Mouse (Mus musculus) kidney, postnatal 10 days (tissue): Measurements from ENCODE around the gene Zfp3.
A peak's percentile ranks its signal among the peaks of the same experiment; 100 is the strongest.

Experiments
- DNase-seq: peaks from one replicate; pipeline ENCODE4 v3.0.0; 2021; ENCODE audit warnings: mixed read lengths

Gene Zfp3

DNA sequence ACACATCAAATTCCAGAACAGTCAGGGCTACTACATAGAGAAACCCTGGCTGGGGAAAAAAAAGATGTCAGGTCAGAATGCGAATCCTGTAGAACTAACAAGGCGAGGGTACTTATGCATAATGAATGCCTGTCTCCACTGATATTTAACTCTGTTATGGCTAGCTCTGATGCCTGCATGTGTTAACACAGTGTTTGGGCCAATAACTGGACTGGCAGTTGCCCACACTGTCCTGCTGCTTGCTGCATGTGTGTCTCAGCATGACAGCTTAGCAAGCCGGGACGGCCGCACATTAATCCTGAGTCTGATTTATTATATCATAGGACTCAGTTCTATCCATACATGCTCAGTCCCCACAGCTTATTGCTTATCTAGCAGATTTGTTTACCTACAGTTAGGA, 47.0 kb downstream of the Zfp3 start:
- no peak for DNase-seq

- DNase-seq = no peak
Measured at GRCm38 (mm10) chr11:70811471-70812240, 47.6 kb downstream of the Zfp3 start.

DNA sequence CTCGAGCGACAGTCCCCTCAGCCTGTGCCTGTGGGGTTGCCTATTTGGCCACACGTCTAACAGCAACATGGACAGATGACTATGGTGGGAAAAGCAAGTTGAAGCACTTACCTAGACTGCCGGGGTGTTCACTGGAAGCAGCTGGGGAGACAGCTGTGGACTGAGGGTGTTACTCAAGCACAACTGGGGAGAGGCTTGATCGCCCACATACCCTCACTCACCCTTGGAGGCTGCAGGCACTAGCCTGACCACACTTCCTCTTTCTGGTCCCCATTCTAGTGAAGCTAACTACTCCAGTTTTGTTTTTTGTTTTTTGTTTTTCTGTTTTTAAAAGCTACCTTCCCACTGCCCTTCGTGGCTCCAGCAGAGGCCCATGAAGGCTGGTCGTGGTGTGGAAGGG, 48.4 kb downstream of the Zfp3 start, which contains the start of gene Scimp:
Gene Scimp, minus strand, starts transcription at position 222 of the 400 bp plus-strand sequence.
- no peak for DNase-seq

- no peak for DNase-seq
Measured at GRCm38 (mm10) chr11:70815071-70815470, 51.1 kb downstream of the Zfp3 start.

- DNase-seq = peak; percentile 67
Measured at GRCm38 (mm10) chr11:70815498-70816078, 51.6 kb downstream of the Zfp3 start.

- peak; percentile 30 for DNase-seq
Measured at GRCm38 (mm10) chr11:70816770-70817169, 52.8 kb downstream of the Zfp3 start.

- no peak for DNase-seq
Measured at GRCm38 (mm10) chr11:70820120-70820519, 56.1 kb downstream of the Zfp3 start.

- DNase-seq = peak; percentile 65
Measured at GRCm38 (mm10) chr11:70821728-70822591, 58.0 kb downstream of the Zfp3 start.
